Mouse (Mus musculus) thymus, postnatal 25 days (tissue): ENCODE measurements around the gene Adal.

Source experiments
- DNase-seq: peaks from one replicate; pipeline ENCODE4 v3.0.0; 2022

Gene Adal

DNA sequence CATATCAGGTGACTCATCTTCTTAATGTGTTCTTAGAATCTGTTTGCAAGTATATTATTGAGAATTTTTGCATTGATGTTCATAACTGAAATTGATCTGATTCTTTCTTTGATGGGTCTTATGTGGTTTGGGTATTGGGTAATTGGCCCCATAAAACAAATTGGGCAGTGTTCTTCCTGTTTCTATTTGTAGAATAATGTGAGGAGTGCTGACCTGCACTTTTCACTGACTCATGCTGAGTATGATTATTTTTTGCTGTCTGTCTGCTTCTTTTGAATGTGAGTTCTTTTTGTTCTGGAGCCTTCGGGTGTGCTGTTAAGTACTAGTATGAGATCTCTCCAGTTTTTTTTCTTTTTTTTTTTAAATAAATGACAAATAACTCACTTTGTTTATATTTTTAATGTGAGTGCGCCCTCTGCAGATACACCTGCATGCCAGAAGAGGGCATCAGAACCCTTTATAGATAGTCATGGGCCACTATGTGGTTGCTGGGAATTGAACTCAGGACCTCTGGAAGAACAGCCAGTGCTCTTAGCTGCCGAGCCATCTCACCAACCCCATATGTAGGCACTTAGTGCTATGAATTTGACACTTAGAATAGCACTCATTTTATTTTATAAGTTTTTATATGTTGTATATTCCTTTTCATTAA, 38.7 kb downstream of the Adal start:
- no peak for DNase-seq

DNA sequence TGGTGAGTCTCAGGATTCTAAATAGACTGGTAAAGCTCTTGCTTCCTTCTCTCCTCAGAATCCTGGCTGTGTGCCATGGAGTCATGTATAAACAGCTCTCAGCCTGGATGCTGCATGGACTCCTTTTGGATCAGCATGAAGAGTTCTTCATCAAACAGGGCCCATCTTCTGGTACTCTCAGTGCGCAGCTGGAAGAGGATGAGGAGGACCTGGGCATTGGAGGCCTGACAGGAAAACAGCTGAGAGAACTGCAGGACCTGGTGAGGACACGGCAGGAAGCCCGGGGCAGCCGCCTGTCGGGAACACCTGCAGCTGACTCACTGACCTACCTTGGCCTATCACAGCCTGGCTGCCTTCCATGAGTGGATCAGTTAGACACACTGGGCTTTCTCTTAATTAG, 43.2 kb downstream of the Adal start:
- DNase-seq: no peak

DNA sequence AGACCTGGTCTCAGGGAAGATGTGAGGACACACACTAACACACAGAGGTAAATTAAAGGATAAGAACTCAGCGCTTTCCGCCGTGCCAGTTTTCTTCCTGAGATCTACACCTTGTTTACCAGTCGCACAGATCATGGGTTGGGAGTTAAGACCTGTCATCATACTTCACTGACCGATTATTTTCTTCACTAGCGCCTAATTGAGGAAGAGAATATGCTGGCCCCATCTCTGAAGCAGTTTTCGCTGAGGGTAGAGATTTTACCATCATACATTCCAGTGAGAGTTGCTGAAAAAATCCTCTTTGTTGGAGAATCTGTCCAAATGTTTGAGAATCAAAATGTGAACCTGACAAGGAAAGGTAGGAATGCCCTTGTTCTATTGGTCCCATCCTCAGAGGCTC, 43.9 kb downstream of the Adal start:
- no peak for DNase-seq

DNA sequence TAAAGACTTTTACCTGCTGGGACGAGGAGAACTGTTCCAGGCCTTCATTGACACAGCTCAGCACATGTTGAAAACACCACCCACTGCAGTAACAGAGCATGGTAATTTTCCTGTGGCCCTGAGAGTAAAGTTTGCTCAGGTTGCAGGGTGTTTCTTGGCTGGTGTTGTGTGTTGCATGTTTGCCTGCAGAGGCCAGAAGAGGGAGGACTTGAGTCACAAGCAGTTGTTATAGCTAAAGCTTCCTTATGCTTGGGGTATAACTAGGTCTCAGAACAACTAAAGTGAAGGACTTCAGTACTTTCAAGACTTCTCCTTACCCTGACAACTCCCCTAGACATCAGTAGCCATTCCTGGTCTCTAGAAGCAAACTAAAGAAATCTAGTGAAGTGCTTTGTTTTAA, 48.3 kb downstream of the Adal start:
- no peak for DNase-seq

DNA sequence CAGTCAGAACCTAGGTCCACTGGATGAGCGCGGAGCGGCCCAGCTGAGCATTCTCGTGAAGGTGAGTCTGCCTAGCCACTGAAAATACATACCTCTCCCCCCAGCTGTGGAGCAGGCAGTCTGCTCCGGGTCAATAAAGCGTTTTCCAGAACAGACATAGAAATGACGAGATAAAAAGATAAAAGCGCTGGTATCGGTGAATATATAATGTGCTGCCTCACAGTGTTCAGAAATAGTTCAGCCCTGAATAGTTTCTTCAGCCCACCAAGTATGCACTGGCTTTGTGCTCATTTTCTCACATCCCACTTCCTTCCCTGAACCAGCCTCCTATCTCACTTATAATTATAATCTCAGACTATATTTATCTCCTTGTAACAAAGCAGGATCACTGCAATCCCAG, 55.2 kb downstream of the Adal start:
- DNase-seq: no peak

DNA sequence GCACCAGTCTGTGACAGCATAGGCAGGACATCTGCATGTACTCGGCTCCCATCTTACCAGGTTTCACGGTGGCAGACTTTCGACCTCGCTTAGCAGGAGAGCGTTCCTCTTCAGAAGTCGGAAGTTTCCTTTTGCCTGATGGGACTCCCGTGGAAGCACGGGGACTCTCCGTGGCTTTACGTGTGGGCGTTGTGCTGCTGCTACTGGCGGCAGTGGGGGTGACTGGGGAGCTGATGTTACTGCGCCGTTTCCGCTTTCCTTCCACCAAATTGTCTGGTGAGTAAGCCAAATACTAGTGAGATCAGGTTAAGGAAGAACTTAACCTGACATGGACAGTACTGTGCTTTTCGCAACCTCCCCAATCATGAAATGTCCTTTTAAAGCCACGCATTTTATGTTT, 64.0 kb downstream of the Adal start:
- DNase-seq: no peak
